8 mouse cellular contexts compared by ENCODE assay signal in the genomic region with DNA sequence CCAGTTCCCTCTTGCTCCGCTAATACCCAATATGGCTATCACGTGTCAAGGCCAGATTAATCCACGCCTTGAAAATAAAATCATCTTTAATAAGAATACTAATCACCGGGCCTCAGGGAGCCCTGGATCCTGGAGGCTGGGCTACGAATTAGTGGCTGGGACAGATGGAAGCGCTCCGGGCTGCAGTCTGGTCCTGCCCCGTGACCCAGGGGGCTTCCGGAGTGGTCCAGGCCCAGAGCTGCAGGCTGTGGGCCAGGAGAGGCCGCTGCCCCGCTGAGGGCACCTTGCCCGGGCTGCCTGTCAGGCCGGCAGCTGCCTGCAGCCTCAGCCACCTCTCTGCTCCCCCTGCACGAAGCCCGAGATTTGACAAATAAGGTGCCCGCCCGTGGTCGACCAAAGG. TPM values are rescaled to one million over a fixed set of nuclear protein-coding genes. Genes with fewer than 3 reads are reported as not detected.
DNase-seq lines count a peak whose midpoint lies in the region; ATAC-seq lines count a peak whose summit lies in the region.

No protein-coding gene starts in this region.

- H3K4me2 ChIP-seq in hindbrain, embryonic 13.5 days, result peak overlapping the region; percentile 30
- H3K4me2 ChIP-seq in neural tube, embryonic 14.5 days (ENCODE audit: low read depth, low read length), result peak overlapping the region; percentile 14; the same call in 1 of the 2 replicates

- H3K36me3 ChIP-seq in embryonic facial prominence, embryonic 10.5 days (replicated peaks), result no peaks in the 10 kb centered on the region
- no peaks in the 10 kb centered on the region for H3K36me3 ChIP-seq in hindbrain, embryonic 13.5 days
- H3K36me3 ChIP-seq in neural tube, embryonic 14.5 days (ENCODE audit: control insufficient read depth, insufficient read depth, low read length), result no peaks in the 10 kb centered on the region

- peak; percentile 74 for DNase-seq in left cerebral cortex, postnatal 4 days
- DNase-seq in left cerebral cortex, adult 18-20 months (ENCODE audit: low spot score in 2 of 2), result no peak
- peak; percentile 31 for DNase-seq in embryonic facial prominence, embryonic 10.5 days (ENCODE audit: low spot score)
- DNase-seq in right cerebral cortex, adult 2 months (ENCODE audit: low spot score in 2 of 2), result no peak
- no peak for DNase-seq in left cerebral cortex, postnatal 14 days (ENCODE audit: low spot score in 2 of 2)
- DNase-seq in thymus, postnatal 14 days, result no peak

- no peaks in the 10 kb centered on the region for H3K9me3 ChIP-seq in embryonic facial prominence, embryonic 10.5 days
- no peaks in the 10 kb centered on the region for H3K9me3 ChIP-seq in hindbrain, embryonic 13.5 days
- H3K9me3 ChIP-seq in neural tube, embryonic 14.5 days (ENCODE audit: control insufficient read depth, low read length), result no peaks in the 10 kb centered on the region

- H3K4me1 ChIP-seq in embryonic facial prominence, embryonic 10.5 days, result peaks cover 47% of the 10 kb centered on the region
- peaks cover 39% of the 10 kb centered on the region for H3K4me1 ChIP-seq in hindbrain, embryonic 13.5 days (replicated peaks)
- H3K4me1 ChIP-seq in neural tube, embryonic 14.5 days (ENCODE audit: control insufficient read depth, insufficient read depth, low read length), result peaks cover 14% of the 10 kb centered on the region

- H3K9ac ChIP-seq in hindbrain, embryonic 13.5 days, result no peak overlapping the region; the same call in 1 of the 2 replicates
- no peak overlapping the region for H3K9ac ChIP-seq in neural tube, embryonic 14.5 days (replicated peaks; ENCODE audit: low read depth, low read length)

- 19% methylated on average over 18 of the region's 18 CpGs for WGBS in embryonic facial prominence, embryonic 10.5 days
- 13% methylated on average over 18 of the region's 18 CpGs for WGBS in hindbrain, embryonic 13.5 days
- 20% methylated on average over 18 of the region's 18 CpGs for WGBS in neural tube, embryonic 14.5 days

- H3K27ac ChIP-seq in embryonic facial prominence, embryonic 10.5 days (replicated peaks), result no peak overlapping the region
- H3K27ac ChIP-seq in hindbrain, embryonic 13.5 days, result no peak overlapping the region
- no peak overlapping the region for H3K27ac ChIP-seq in neural tube, embryonic 14.5 days (ENCODE audit: low read depth, low read length)

- H3K4me3 ChIP-seq in embryonic facial prominence, embryonic 10.5 days, result peak overlapping the region; percentile 36
- no peak overlapping the region for H3K4me3 ChIP-seq in hindbrain, embryonic 13.5 days
- H3K4me3 ChIP-seq in neural tube, embryonic 14.5 days (ENCODE audit: low read depth, low read length), result no peak overlapping the region

- intact Hi-C loops in left cerebral cortex, postnatal 4 days (cut with DNase I), result no loop called here
- intact Hi-C loops in left cerebral cortex, postnatal 14 days (cut with DNase I), result no loop called here

- H3K27me3 ChIP-seq in embryonic facial prominence, embryonic 10.5 days (replicated peaks; ENCODE audit: low read depth, poor library complexity, severe bottlenecking), result peaks cover 84% of the 10 kb centered on the region
- peaks cover 40% of the 10 kb centered on the region for H3K27me3 ChIP-seq in hindbrain, embryonic 13.5 days
- no peaks in the 10 kb centered on the region for H3K27me3 ChIP-seq in neural tube, embryonic 14.5 days (ENCODE audit: control insufficient read depth, insufficient read depth, low read length)

- no peak for ATAC-seq in hindbrain, embryonic 13.5 days (ENCODE audit: low FRiP score)
- ATAC-seq in neural tube, embryonic 14.5 days (ENCODE audit: low read depth), result no peak

RNA-seq across cellular contexts. Expression of gene Epha8, which starts 13.9 kb away (rescaled TPM):
- total RNA-seq in left cerebral cortex, postnatal 4 days (2021), result 10 to 100 TPM; 21.6 to 23.0 TPM
- 1 to 10 TPM; 3.1 to 4.2 TPM for total RNA-seq in left cerebral cortex, adult 18-20 months (2021)
- polyA plus RNA-seq in embryonic facial prominence, embryonic 10.5 days (2016; fragmentation: Nextera tagmentation; extraction: Ambion mirVana), result 0.88 and 1.1 TPM in 2 replicates
- 5.6 and 6.1 TPM in 2 replicates for polyA plus RNA-seq in hindbrain, embryonic 13.5 days (2015; fragmentation: Nextera tagmentation; extraction: Ambion mirVana)
- 9.9 and 13.1 TPM in 2 replicates for polyA plus RNA-seq in neural tube, embryonic 14.5 days (2014; fragmentation: Nextera tagmentation; extraction: Ambion mirVana)
- total RNA-seq in left cerebral cortex, postnatal 14 days (2021), result 10 to 100 TPM in 1 of 2 experiments, 1 to 10 TPM in 1; 9.8 to 10.5 TPM

RNA-seq across cellular contexts. Expression of gene C1qa, which starts 44.2 kb away (rescaled TPM):
- 10 to 100 TPM; 12.5 to 14.2 TPM for total RNA-seq in left cerebral cortex, postnatal 4 days (2021)
- 10 to 100 TPM; 50.6 to 53.6 TPM for total RNA-seq in left cerebral cortex, adult 18-20 months (2021)
- 4.6 and 8.1 TPM in 2 replicates for polyA plus RNA-seq in embryonic facial prominence, embryonic 10.5 days (2016; fragmentation: Nextera tagmentation; extraction: Ambion mirVana)
- 23.6 and 24.6 TPM in 2 replicates for polyA plus RNA-seq in hindbrain, embryonic 13.5 days (2015; fragmentation: Nextera tagmentation; extraction: Ambion mirVana)
- polyA plus RNA-seq in neural tube, embryonic 14.5 days (2014; fragmentation: Nextera tagmentation; extraction: Ambion mirVana), result 19.6 and 29.3 TPM in 2 replicates
- 10 to 100 TPM; 42.5 to 44.9 TPM for total RNA-seq in left cerebral cortex, postnatal 14 days (2021)

RNA-seq across cellular contexts. Expression of gene C1qc, which starts 49.9 kb away (rescaled TPM):
- total RNA-seq in left cerebral cortex, postnatal 4 days (2021), result 10 to 100 TPM; 11.3 to 14.8 TPM
- 10 to 100 TPM; 37.8 to 44.8 TPM for total RNA-seq in left cerebral cortex, adult 18-20 months (2021)
- 5.6 and 7.2 TPM in 2 replicates for polyA plus RNA-seq in embryonic facial prominence, embryonic 10.5 days (2016; fragmentation: Nextera tagmentation; extraction: Ambion mirVana)
- 19.5 and 24.3 TPM in 2 replicates for polyA plus RNA-seq in hindbrain, embryonic 13.5 days (2015; fragmentation: Nextera tagmentation; extraction: Ambion mirVana)
- 15.3 and 25.2 TPM in 2 replicates for polyA plus RNA-seq in neural tube, embryonic 14.5 days (2014; fragmentation: Nextera tagmentation; extraction: Ambion mirVana)
- 10 to 100 TPM; 39.4 to 40.1 TPM for total RNA-seq in left cerebral cortex, postnatal 14 days (2021)

RNA-seq across cellular contexts. Expression of gene C1qb, which starts 56.8 kb away (rescaled TPM):
- 10 to 100 TPM; 15.3 to 17.2 TPM for total RNA-seq in left cerebral cortex, postnatal 4 days (2021)
- total RNA-seq in left cerebral cortex, adult 18-20 months (2021), result 10 to 100 TPM; 53.1 to 57.5 TPM
- polyA plus RNA-seq in embryonic facial prominence, embryonic 10.5 days (2016; fragmentation: Nextera tagmentation; extraction: Ambion mirVana), result 17.0 and 20.1 TPM in 2 replicates
- 37.9 and 48.5 TPM in 2 replicates for polyA plus RNA-seq in hindbrain, embryonic 13.5 days (2015; fragmentation: Nextera tagmentation; extraction: Ambion mirVana)
- polyA plus RNA-seq in neural tube, embryonic 14.5 days (2014; fragmentation: Nextera tagmentation; extraction: Ambion mirVana), result 28.2 and 49.7 TPM in 2 replicates
- 10 to 100 TPM; 36.1 to 43.9 TPM for total RNA-seq in left cerebral cortex, postnatal 14 days (2021)

Comparison
In these comparisons a context has a peak if more than half of its experiments do, and no peak if none do; other contexts are left out.
1. DNase-seq: peak in left cerebral cortex, postnatal 4 days (single experiment) and embryonic facial prominence, embryonic 10.5 days (single experiment); none in left cerebral cortex, adult 18-20 months (0 of 2), right cerebral cortex, adult 2 months (0 of 2), left cerebral cortex, postnatal 14 days (0 of 2) and thymus, postnatal 14 days (single experiment).